Mouse (Mus musculus): Measurements from ENCODE around the gene Slc35a3. TPM values are rescaled to one million over a fixed set of nuclear protein-coding genes. Genes with fewer than 3 reads are reported as not detected.
"Not testable (repeated sequence)": the region's sequence is repeated elsewhere in the genome, so short reads cannot be mapped to it uniquely, and the experiment has no call there.

Gene Slc35a3
- polyA plus RNA-seq, 1 experiment from 2014 or later, result 11.1 TPM

DNA sequence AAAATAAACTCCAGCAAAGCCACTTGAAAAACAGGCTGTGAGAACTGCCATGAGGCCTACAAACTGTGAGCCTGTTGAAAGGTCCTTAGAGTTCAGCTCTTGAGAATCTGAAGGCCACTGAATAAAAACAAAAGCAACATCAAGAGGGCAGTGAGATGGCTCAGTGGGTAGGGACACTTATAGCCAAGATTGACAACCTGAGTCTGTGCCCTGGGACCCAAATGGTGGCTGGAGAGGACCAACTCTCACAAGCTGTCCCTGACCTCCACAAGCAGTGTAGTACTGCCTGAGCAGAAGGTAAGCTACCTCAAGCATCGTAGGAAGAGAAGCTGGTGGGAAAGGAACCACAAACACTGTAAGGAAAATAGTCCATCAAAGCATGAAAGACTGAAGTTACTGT is 31.5 kb downstream of the Slc35a3 start, which contains the start of gene Gm43191:
Gene Gm43191 (minus strand): TSS at position 101 of the 400 bp plus-strand sequence.
- H3K4me1 ChIP-seq, result no peaks in the 10 kb centered on the region
- no peak within 1 kb of the TSS for H3K27ac ChIP-seq
- 89% methylated on average over 1 of the region's 1 CpGs for WGBS
- no peak for DNase-seq (ENCODE audit: low spot score)
- no peaks in the 10 kb centered on the region for H3K9me3 ChIP-seq (replicated peaks)
- H3K36me3 ChIP-seq, result peaks cover 23% of the 10 kb centered on the region
- H3K27me3 ChIP-seq (ENCODE audit: low read depth, poor library complexity, severe bottlenecking), result no peaks in the 10 kb centered on the region
- no peak within 1 kb of the TSS for H3K4me3 ChIP-seq

DNA sequence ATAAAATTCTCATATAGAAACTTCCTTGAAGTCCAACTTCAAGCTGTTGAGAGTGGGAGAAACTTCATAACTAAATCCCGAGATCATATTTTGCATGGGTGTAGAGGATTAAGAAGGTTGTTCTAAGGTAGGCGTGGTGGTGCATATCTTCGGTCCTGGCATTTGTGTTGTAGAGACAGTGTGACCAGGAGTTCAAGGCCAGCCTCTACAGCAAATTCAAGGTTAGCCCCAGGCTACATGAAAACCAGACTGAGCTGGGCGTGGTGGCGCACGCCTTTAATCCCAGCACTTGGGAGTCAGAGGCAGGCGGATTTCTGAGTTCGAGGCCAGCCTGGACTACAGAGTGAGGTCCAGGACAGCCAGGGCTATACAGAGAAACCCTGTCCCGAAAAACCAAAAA is 48.4 kb downstream of the Slc35a3 start:
- not testable (repeated sequence) for H3K9me3 ChIP-seq (replicated peaks); DNase-seq (ENCODE audit: low spot score); H3K36me3 ChIP-seq; H3K4me3 ChIP-seq; H3K27me3 ChIP-seq (ENCODE audit: low read depth, poor library complexity, severe bottlenecking); H3K27ac ChIP-seq
- 91% methylated on average over 9 of the region's 9 CpGs for WGBS
- peaks cover 14% of the 10 kb centered on the region for H3K4me1 ChIP-seq

DNA sequence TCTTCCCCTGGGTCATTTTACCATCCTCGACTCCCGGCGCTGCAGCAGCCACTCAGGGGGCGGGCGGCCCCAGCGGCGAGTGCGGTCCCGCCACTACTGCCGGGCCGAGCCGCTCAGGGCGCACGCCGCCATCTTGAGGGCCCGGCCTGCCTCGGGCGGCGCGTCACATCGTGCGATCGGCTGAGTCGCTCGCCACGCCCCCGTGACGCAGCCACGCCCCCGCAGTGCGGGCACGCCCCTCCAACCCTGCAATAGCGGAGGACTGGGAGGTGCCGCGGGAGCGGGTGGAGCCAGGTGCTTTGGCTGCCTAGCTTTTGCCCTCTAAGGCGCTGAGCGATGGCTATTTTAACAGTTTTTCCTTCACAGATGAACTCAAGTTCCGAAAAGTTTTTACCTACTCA is 50.2 kb downstream of the Slc35a3 start, which contains the start of gene Mfsd14a:
Gene Mfsd14a (minus strand): TSS at position 215 of the 401 bp plus-strand sequence.
- Histone ChIP-seq H3K4me3 (peak within 1 kb of the TSS; percentile 99), H3K36me3 (peaks cover 4% of the 10 kb centered on the region; the same call in 1 of the 2 replicates), H3K27ac (peak within 1 kb of the TSS; percentile 99), H3K4me1 (peaks cover 18% of the 10 kb centered on the region), H3K27me3 (ENCODE audit: low read depth, poor library complexity, severe bottlenecking) (no peaks in the 10 kb centered on the region), H3K9me3 (replicated peaks) (no peaks in the 10 kb centered on the region)
- DNase-seq (ENCODE audit: low spot score), result peak; percentile 99
- WGBS, result under 1% methylated on average over 39 of the region's 39 CpGs

DNA sequence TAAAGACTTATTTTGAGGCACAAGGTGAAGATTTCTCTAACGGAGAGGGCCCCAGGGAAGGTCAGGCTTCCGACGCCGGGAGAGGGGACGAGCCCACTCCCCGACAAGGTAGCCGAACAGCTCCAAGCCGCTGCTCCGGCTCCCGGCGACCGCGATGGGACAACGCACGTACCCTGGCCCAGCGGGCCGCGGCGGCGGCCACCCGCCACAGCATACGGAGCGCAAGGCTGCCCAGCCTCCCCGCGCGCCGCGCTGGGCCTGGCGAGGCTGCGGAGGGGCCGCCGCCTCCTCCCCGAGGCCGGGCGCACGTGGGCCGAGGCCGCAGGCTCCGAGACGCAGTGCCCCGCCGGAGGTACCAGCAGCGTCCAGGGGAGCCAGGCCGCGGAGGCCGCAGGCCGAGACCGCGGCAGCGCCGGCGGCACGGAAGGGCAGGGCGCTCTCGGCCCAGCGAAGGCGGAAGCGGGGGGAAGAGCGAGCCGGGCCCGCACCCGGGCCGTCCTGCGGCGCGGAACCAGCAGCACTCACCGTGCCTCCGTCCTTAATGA is 50.7 kb downstream of the Slc35a3 start:
- H3K27ac ChIP-seq, result peak overlapping the region; percentile 99
- DNase-seq (ENCODE audit: low spot score), result peak; percentile 78

DNA sequence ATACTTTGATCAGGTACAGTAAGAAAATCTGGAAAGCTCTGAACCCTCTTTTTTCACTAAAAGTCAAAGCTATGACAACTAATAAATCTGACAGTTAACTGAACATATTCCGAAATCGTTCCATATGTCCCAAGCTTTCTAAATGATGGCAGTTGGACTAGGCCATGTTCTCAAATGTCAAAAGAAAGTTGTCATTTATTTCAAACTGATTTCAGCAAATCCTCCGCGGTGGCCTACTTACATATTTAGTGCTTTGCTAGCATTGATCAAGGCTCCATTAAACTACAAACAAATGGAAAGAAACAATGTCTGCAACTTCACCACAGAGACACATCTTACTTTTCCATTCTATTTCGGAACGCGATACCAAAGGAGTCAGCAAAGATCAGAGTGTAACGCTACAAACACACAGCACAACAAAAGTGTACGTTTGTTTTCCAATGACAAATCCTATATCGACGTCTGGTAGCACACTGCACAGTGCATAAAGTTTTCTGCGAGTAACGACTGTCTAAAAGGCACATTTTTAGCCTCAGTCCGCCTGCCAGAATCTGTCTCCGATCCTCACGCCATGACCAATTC is 51.3 kb downstream of the Slc35a3 start:
- WGBS, result 7% methylated on average over 16 of the region's 16 CpGs
- Histone ChIP-seq H3K36me3 (peaks cover 2% of the 10 kb centered on the region; the same call in 1 of the 2 replicates), H3K27ac (peak overlapping the region; percentile 99)

More for the DNA sequence above, 50.7 kb downstream of the Slc35a3 start:
- Histone ChIP-seq H3K4me3 (peak overlapping the region; percentile 99), H3K36me3 (peaks cover 2% of the 10 kb centered on the region; the same call in 1 of the 2 replicates), H3K27me3 (ENCODE audit: low read depth, poor library complexity, severe bottlenecking) (no peaks in the 10 kb centered on the region), H3K9me3 (replicated peaks) (no peaks in the 10 kb centered on the region), H3K4me1 (peaks cover 18% of the 10 kb centered on the region)
- under 1% methylated on average over 67 of the region's 68 CpGs for WGBS

DNA sequence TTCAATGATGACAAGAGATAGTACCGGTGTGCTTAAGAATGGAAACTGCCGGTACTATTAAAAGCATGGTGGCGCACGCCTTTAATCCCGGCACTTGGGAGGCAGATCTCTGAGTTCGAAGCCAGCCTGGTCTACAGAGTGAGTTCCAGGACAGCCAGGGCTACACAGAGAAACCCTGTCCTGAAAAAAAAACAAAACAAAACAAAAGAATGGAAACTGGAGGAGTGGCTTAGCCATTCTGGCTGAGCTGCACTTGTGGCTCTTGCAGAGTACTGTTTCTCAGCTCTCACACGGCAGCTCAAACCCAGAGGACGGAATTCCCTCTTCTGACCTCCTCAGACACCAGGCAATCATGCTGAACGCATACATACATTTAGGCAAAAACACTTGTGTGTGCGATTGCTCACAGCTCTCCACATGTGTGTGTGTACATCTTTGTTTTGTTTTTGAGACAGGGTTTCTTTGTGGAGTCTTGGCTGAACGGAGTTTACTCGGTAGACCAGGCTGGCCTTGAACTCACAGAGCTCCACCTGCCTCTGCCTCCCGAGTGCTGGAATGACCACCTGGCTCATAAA is 52.7 kb downstream of the Slc35a3 start:
- DNase-seq (ENCODE audit: low spot score), result no peak
- Histone ChIP-seq H3K27ac (no peak overlapping the region), H3K4me1 (peaks cover 18% of the 10 kb centered on the region), H3K36me3 (peaks cover 2% of the 10 kb centered on the region; the same call in 1 of the 2 replicates), H3K4me3 (no peak overlapping the region), H3K27me3 (ENCODE audit: low read depth, poor library complexity, severe bottlenecking) (no peaks in the 10 kb centered on the region), H3K9me3 (replicated peaks) (no peaks in the 10 kb centered on the region)
- WGBS, result 89% methylated on average over 13 of the region's 13 CpGs

More for the DNA sequence above, 51.3 kb downstream of the Slc35a3 start:
- DNase-seq (ENCODE audit: low spot score), result no peak
- Histone ChIP-seq H3K9me3 (replicated peaks) (no peaks in the 10 kb centered on the region), H3K27me3 (ENCODE audit: low read depth, poor library complexity, severe bottlenecking) (no peaks in the 10 kb centered on the region), H3K4me3 (peak overlapping the region; percentile 99), H3K4me1 (peaks cover 18% of the 10 kb centered on the region)

DNA sequence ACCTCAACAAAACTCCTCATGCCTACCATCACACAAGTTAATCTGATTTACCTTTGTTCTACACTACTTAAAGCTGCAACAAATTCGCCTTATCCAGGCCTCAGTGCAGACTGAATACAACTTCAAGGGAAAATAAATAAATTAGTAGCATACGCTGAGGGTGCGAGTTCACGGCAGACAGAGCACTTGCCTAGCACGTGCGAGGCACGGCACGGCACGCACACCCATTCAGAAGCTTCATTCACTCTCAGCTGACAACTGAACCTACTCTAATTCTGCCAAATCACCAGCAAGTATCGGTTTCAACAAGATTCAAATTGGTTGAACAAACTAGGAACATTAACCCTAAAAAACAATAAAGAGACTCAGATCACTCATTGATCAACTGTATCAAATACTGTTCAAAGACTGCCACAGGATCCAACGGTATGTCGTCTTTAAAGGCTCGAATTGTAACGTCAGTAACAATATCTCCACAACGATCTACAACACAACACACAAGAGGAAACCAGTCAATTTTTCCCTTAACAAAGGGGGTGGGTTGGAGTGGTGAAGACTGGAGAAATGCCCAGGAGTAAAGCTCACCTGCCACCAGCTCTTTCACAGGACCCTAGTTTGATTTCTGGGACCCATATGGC is 53.6 kb downstream of the Slc35a3 start:
- 78% methylated on average over 15 of the region's 15 CpGs for WGBS
- DNase-seq (ENCODE audit: low spot score), result no peak
- H3K36me3 ChIP-seq, result peaks cover 2% of the 10 kb centered on the region; the same call in 1 of the 2 replicates
- H3K4me1 ChIP-seq, result peaks cover 18% of the 10 kb centered on the region
- no peaks in the 10 kb centered on the region for H3K9me3 ChIP-seq (replicated peaks)
- H3K27ac ChIP-seq, result no peak overlapping the region
- no peak overlapping the region for H3K4me3 ChIP-seq
- H3K27me3 ChIP-seq (ENCODE audit: low read depth, poor library complexity, severe bottlenecking), result no peaks in the 10 kb centered on the region

DNA sequence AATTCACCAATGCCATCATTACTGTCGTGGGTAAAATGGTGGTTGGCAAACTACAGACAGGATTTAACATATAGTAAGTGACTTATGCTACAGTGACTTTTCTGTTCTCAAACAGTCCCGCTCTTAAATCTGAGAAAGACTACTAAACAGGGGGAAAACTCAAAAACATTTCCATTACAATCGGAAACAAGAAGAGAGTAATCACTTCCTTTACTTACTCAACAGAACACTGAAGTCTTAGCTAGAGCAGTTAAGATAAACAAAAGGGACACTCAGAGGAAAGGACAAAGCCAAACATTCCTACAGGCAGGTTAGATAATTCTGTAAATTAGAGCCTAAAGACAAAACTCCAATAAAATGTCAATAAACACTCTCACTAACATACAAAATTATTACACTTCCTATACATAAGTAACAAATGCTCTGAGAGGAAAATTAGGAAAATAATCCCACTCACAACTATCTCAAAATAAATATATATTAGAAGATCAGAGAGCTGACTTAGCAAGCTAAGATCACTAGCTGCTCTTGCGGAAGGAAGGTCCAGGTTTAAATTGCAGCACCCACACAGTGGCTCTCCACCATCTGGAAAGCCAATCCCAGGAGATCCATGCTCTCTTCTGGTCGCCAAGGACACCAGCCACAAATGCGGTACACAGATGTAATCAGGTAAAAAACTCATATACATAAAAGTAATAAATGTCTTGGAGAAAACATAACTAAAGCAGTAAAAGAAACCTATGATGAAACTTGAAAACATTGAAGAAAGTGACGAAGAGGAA is 56.3 kb downstream of the Slc35a3 start:
- H3K4me1 ChIP-seq, result peaks cover 14% of the 10 kb centered on the region
- peaks cover 2% of the 10 kb centered on the region; the same call in 1 of the 2 replicates for H3K36me3 ChIP-seq
- WGBS, result 86% methylated on average over 7 of the region's 7 CpGs

DNA sequence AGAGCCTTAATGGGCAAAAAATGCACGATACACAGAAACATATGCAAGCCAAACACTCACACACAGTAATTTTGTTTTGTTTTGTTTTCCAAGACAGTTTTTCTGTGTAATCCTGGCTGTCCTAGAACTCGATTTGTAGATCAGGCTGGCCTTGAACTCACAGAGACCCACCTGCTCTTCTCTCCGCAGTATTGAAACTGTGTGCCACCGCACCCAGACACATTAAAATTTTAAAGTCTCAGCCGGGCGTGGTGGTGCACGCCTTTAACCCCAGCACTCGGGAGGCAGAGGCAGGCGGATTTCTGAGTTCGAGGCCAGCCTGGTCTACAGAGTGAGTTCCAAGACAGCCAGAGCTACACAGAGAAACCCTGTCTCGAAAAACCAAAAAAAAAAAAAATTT is 58.6 kb downstream of the Slc35a3 start:
- 96% methylated on average over 11 of the region's 11 CpGs for WGBS
- H3K27ac ChIP-seq; H3K27me3 ChIP-seq (ENCODE audit: low read depth, poor library complexity, severe bottlenecking); H3K9me3 ChIP-seq (replicated peaks); H3K4me1 ChIP-seq; DNase-seq (ENCODE audit: low spot score); H3K4me3 ChIP-seq: not testable (repeated sequence)
- H3K36me3 ChIP-seq, result peaks cover 20% of the 10 kb centered on the region

More for the DNA sequence above, 56.3 kb downstream of the Slc35a3 start:
- Histone ChIP-seq H3K9me3 (replicated peaks) (no peaks in the 10 kb centered on the region), H3K27ac (no peak overlapping the region), H3K27me3 (ENCODE audit: low read depth, poor library complexity, severe bottlenecking) (no peaks in the 10 kb centered on the region), H3K4me3 (no peak overlapping the region)
- DNase-seq (ENCODE audit: low spot score), result no peak

DNA sequence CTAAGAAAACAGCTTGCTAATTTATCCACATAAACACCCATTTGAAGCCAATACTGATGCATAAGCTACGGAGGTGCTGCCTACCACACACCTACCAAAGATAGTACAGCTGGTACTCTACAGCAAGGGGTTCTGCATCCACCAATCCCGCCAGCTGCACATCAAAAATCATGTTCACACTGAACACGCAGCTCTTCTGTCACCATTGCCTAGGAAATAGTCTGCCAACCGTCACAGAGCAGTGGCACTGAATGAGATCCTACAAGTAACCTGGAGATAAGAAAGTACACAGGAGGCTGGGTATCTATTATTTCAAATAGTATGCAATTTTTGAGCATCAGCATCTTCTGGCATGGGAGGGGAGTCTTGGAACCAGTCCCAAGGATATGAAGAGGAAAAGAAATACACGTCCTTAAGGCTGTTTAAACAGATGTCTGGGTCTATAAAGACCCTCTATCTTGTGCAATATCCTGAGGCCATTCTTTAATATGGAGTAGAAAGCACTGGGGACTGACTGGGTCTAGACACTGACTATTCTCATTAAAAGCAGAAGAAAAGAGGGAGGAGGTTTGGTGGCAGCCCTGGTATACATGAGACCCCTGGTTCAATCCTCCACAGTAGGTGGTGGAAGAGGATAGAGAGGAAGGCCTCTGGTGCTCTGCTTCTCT is 59.2 kb downstream of the Slc35a3 start:
- Histone ChIP-seq H3K27me3 (ENCODE audit: low read depth, poor library complexity, severe bottlenecking) (no peaks in the 10 kb centered on the region), H3K4me1 (peaks cover 2% of the 10 kb centered on the region; the same call in 1 of the 2 replicates), H3K9me3 (replicated peaks) (no peaks in the 10 kb centered on the region), H3K4me3 (no peak overlapping the region), H3K36me3 (peaks cover 27% of the 10 kb centered on the region), H3K27ac (no peak overlapping the region)
- WGBS, result 90% methylated on average over 5 of the region's 5 CpGs
- no peak for DNase-seq (ENCODE audit: low spot score)

DNA sequence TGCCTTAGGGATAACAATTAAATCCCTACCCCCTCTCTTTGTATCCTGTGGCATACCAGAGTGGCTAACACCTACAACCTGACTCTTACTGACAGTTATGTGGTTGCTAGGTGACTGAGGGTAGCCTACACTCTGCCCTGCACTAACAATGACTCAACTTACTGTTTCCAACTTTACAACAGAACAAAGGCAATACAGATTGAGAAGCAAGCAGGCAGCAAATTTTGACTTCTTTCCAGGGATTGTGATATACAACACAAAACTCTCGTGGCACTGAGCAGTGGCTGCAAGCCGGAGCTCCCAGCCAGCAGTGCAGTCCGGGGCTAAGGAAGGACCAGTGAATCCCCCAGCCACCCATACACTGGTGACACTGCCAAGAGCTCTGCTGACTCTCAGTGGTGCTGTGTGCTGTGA is 60.6 kb downstream of the Slc35a3 start:
- Histone ChIP-seq H3K27ac (no peak overlapping the region), H3K36me3 (peaks cover 35% of the 10 kb centered on the region), H3K27me3 (ENCODE audit: low read depth, poor library complexity, severe bottlenecking) (no peaks in the 10 kb centered on the region), H3K9me3 (replicated peaks) (no peaks in the 10 kb centered on the region), H3K4me3 (no peak overlapping the region), H3K4me1 (peaks cover 2% of the 10 kb centered on the region; the same call in 1 of the 2 replicates)
- WGBS, result 87% methylated on average over 3 of the region's 3 CpGs
- DNase-seq (ENCODE audit: low spot score), result no peak

DNA sequence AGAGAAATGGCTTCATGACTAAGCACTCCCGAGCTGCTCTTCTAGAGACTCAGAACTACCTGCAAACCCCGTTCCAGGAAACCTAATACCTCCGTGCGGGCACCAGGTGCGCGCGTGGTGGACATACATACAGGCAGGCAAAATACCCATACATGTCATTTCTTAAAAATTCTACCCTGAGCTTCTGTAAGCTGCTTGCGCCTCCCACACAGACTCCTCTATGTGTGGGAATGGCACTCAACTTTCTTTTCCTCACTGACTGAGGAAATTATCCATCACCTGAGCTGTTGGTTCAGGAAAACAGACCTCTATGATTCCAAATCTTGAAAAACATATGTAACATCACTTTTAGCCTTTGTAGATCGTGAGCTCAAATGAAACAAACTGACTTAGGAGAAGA is 61.9 kb downstream of the Slc35a3 start:
- 97% methylated on average over 9 of the region's 9 CpGs for WGBS
- no peak for DNase-seq (ENCODE audit: low spot score)
- H3K4me1 ChIP-seq, result peaks cover 2% of the 10 kb centered on the region; the same call in 1 of the 2 replicates

More for the DNA sequence above, 61.9 kb downstream of the Slc35a3 start:
- Histone ChIP-seq H3K9me3 (replicated peaks) (no peaks in the 10 kb centered on the region), H3K4me3 (no peak overlapping the region), H3K27ac (no peak overlapping the region), H3K36me3 (peaks cover 48% of the 10 kb centered on the region), H3K27me3 (ENCODE audit: low read depth, poor library complexity, severe bottlenecking) (no peaks in the 10 kb centered on the region)

All from limb, embryonic 10.5 days (tissue).